ENCODE assay signal across 10 mouse cellular contexts in genomic region chr6:128797936-128798771, GRCm38 (mm10). TPM values are rescaled to one million over a fixed set of nuclear protein-coding genes. Genes with fewer than 3 reads are reported as not detected.
DNase-seq lines count a peak whose midpoint lies in the region; ATAC-seq and TF ChIP-seq lines count a peak whose summit lies in the region.
"Had no signal": no experiment of that assay in that cellular context is flagged by ENCODE, and none has a peak within 500 bp of the region (broad histone marks: within the 10 kb centered on the region; RNA-seq: fewer than 3 reads in every experiment).

No protein-coding gene starts in this region.

- no peak for TF ChIP-seq EP300 in MEL (IDR thresholded peaks at IDR 0.05; ENCODE audit: low read depth in 1 of 2, low read length in 2 of 2)

- no peaks in the 10 kb centered on the region for H3K27me3 ChIP-seq in MEL (ENCODE audit: control insufficient read depth in 1 of 2, insufficient read depth in 2 of 2, low read length in 2 of 2)
- H3K27me3 ChIP-seq in embryonic facial prominence, embryonic 15.5 days = no peaks in the 10 kb centered on the region
- H3K27me3 ChIP-seq in hindbrain, embryonic 16.5 days (replicated peaks; ENCODE audit: control insufficient read depth, insufficient read depth, low read length) = no peaks in the 10 kb centered on the region
- H3K27me3 ChIP-seq in small intestine, adult 2 months (ENCODE audit: control insufficient read depth, insufficient read depth, low read length) = no peaks in the 10 kb centered on the region

- no peak for ATAC-seq in embryonic facial prominence, embryonic 15.5 days (ENCODE audit: insufficient number of reproducible peaks, low FRiP score, low TSS enrichment, low read depth)
- ATAC-seq in hindbrain, embryonic 16.5 days = no peak

- no peaks in the 10 kb centered on the region for H3K79me2 ChIP-seq in MEL (ENCODE audit: control insufficient read depth, insufficient read depth, low read length, poor library complexity)

- TF ChIP-seq CTCF in MEL (IDR thresholded peaks at IDR 0.05 in 2 of 3, conservative IDR thresholded peaks at IDR 0.05 in 1 of 3; ENCODE audit: control insufficient read depth in 1 of 3, insufficient read depth in 1 of 3, low read depth in 2 of 3, low read length in 3 of 3, poor library complexity in 1 of 3, severe bottlenecking in 1 of 3) = no peak
- no peak for TF ChIP-seq CTCF in small intestine, adult 2 months (IDR thresholded peaks at IDR 0.05; ENCODE audit: extremely low read depth, insufficient read length, insufficient replicate concordance, low read depth, low read length)

- peak overlapping the region; percentile 59 for H3K4me2 ChIP-seq in embryonic facial prominence, embryonic 15.5 days (replicated peaks)
- peak overlapping the region; percentile 82 for H3K4me2 ChIP-seq in hindbrain, embryonic 16.5 days (ENCODE audit: low read length)

- H3K9me3 ChIP-seq in MEL (replicated peaks; ENCODE audit: insufficient read depth, low read length) = no peaks in the 10 kb centered on the region
- no peaks in the 10 kb centered on the region for H3K9me3 ChIP-seq in embryonic facial prominence, embryonic 15.5 days (replicated peaks)
- H3K9me3 ChIP-seq in hindbrain, embryonic 16.5 days (ENCODE audit: control insufficient read depth, low read length) = no peaks in the 10 kb centered on the region

- peaks cover 3% of the 10 kb centered on the region in 2 experiments; a peak in 2 of 4 replicates for H3K4me1 ChIP-seq in MEL (ENCODE audit: control insufficient read depth in 1 of 2, insufficient read depth in 2 of 2, low read length in 2 of 2)
- H3K4me1 ChIP-seq in embryonic facial prominence, embryonic 15.5 days = peaks cover 17% of the 10 kb centered on the region
- peaks cover 11% of the 10 kb centered on the region for H3K4me1 ChIP-seq in hindbrain, embryonic 16.5 days (ENCODE audit: control insufficient read depth, insufficient read depth, low read depth, low read length)
- H3K4me1 ChIP-seq in small intestine, adult 2 months (ENCODE audit: control insufficient read depth, insufficient read depth, insufficient read length, low read length) = peaks cover 7% of the 10 kb centered on the region

- TF ChIP-seq POLR2A in MEL (IDR thresholded peaks at IDR 0.05; ENCODE audit: control insufficient read depth in 1 of 2, insufficient read depth in 1 of 2, low read depth in 1 of 2, low read length in 2 of 2, poor library complexity in 1 of 2) = no peak
- no peak for TF ChIP-seq POLR2A in small intestine, adult 2 months (IDR thresholded peaks at IDR 0.05; ENCODE audit: low read depth, low read length)

- no peak overlapping the region for H3K27ac ChIP-seq in MEL (ENCODE audit: control insufficient read depth, low read depth, low read length)
- H3K27ac ChIP-seq in embryonic facial prominence, embryonic 15.5 days (replicated peaks) = peak overlapping the region; percentile 48; the same call in 1 of the 2 replicates
- peak overlapping the region; percentile 30 for H3K27ac ChIP-seq in hindbrain, embryonic 16.5 days (ENCODE audit: low read depth, low read length)
- no peak overlapping the region for H3K27ac ChIP-seq in small intestine, adult 2 months (ENCODE audit: insufficient read depth, low read depth, low read length)

- no peak for TF ChIP-seq RAD21 in MEL (IDR thresholded peaks at IDR 0.05; ENCODE audit: low read depth, low read length)

- H3K4me3 ChIP-seq in MEL (ENCODE audit: control insufficient read depth in 1 of 2, insufficient read depth in 1 of 2, low read depth in 2 of 2, low read length in 2 of 2) = peak overlapping the region; percentile 57 to 61
- peak overlapping the region; percentile 66 for H3K4me3 ChIP-seq in embryonic facial prominence, embryonic 15.5 days (replicated peaks)
- H3K4me3 ChIP-seq in hindbrain, embryonic 16.5 days (ENCODE audit: low read length) = peak overlapping the region; percentile 58
- peak overlapping the region; percentile 33 for H3K4me3 ChIP-seq in small intestine, adult 2 months (ENCODE audit: low read depth, low read length)

- DNase-seq in cerebellum, adult 11-12 months = peak; percentile 53
- DNase-seq in cerebellum, postnatal 4 days (ENCODE audit: low spot score in 2 of 2) = no peak
- peak; percentile 66 for DNase-seq in MEL (ENCODE audit: low read depth, low spot score)
- peak; percentile 29 for DNase-seq in lung, postnatal 25 days (ENCODE audit: low spot score)
- DNase-seq in layer of hippocampus, postnatal 14 days (ENCODE audit: low spot score in 2 of 2) = no peak

- H3K36me3 ChIP-seq in MEL (ENCODE audit: control insufficient read depth in 1 of 2, insufficient read depth in 2 of 2, low read length in 2 of 2) = no peaks in the 10 kb centered on the region
- no peaks in the 10 kb centered on the region for H3K36me3 ChIP-seq in embryonic facial prominence, embryonic 15.5 days
- H3K36me3 ChIP-seq in hindbrain, embryonic 16.5 days (ENCODE audit: control insufficient read depth, insufficient read depth, low read length) = no peaks in the 10 kb centered on the region
- no peaks in the 10 kb centered on the region for H3K36me3 ChIP-seq in small intestine, adult 2 months (ENCODE audit: control insufficient read depth, insufficient read depth, low read length)
- H3K36me3 ChIP-seq: G1E had no signal

- peak overlapping the region; percentile 43 for H3K9ac ChIP-seq in MEL (ENCODE audit: control insufficient read depth, low read depth, low read length, poor library complexity, severe bottlenecking)
- H3K9ac ChIP-seq in embryonic facial prominence, embryonic 15.5 days = peak overlapping the region; percentile 16; the same call in 1 of the 2 replicates
- H3K9ac ChIP-seq in hindbrain, embryonic 16.5 days (ENCODE audit: low read depth, low read length) = peak overlapping the region; percentile 61

- 10% methylated on average over 15 of the region's 15 CpGs for WGBS in embryonic facial prominence, embryonic 15.5 days
- 10% methylated on average over 15 of the region's 15 CpGs for WGBS in hindbrain, embryonic 16.5 days
- WGBS in small intestine, adult 2 months = 29% methylated on average over 15 of the region's 15 CpGs

TF ChIP-seq in MEL, 35 proteins besides CTCF, POLR2A, EP300 and RAD21:
- no peak for TF ChIP-seq NELFE (IDR thresholded peaks at IDR 0.05; ENCODE audit: low read depth, low read length)
- TF ChIP-seq E2F4 (IDR thresholded peaks at IDR 0.05; ENCODE audit: borderline replicate concordance, low read depth, low read length) = no peak
- TF ChIP-seq CHD1 (IDR thresholded peaks at IDR 0.05; ENCODE audit: low read depth, low read length) = peak; percentile 88; the same call in 1 of the 2 replicates
- TF ChIP-seq SIN3A (IDR thresholded peaks at IDR 0.05; ENCODE audit: low read length) = peak; percentile 45; the same call in 1 of the 2 replicates
- TF ChIP-seq MXI1 (IDR thresholded peaks at IDR 0.05; ENCODE audit: low read depth, low read length) = peak; percentile 65; the same call in 1 of the 2 replicates
- TF ChIP-seq ZNF384 (IDR thresholded peaks at IDR 0.05; ENCODE audit: low read depth, low read length) = peak; percentile 84
- TF ChIP-seq MAZ (IDR thresholded peaks at IDR 0.05; ENCODE audit: low read depth, low read length) = peak; percentile 67; the same call in 1 of the 2 replicates
- TF ChIP-seq MEF2A (IDR thresholded peaks at IDR 0.05; ENCODE audit: extremely low read depth, insufficient replicate concordance, low read depth, low read length, poor library complexity, severe bottlenecking) = no peak
- TF ChIP-seq TCF12 (IDR thresholded peaks at IDR 0.05; ENCODE audit: low read depth, low read length) = no peak
- TF ChIP-seq KAT2A (conservative IDR thresholded peaks at IDR 0.05; ENCODE audit: low read depth, low read length) = no peak
- TF ChIP-seq POLR2AphosphoS2 (IDR thresholded peaks at IDR 0.05; ENCODE audit: low read length) = no peak
- TF ChIP-seq SMC3 (IDR thresholded peaks at IDR 0.05; ENCODE audit: low read depth, low read length) = no peak
- no peak for TF ChIP-seq NRF1 (IDR thresholded peaks at IDR 0.05; ENCODE audit: insufficient read depth, low read depth, low read length, poor library complexity, severe bottlenecking)
- TF ChIP-seq MYC (IDR thresholded peaks at IDR 0.05; ENCODE audit: low read depth, low read length) = peak; percentile 17; the same call in 1 of the 2 replicates

RNA-seq across cellular contexts. Expression of gene Klrb1c, which starts 9.1 kb away (rescaled TPM):
- not detected in 2 replicates for total RNA-seq in MEL (2012; rRNA removed)
- polyA plus RNA-seq in MEL (2012; ENCODE audit: insufficient read depth in 1 of 2, insufficient read length in 2 of 2, low read depth in 1 of 2, low replicate concordance in 2 of 2, missing spikeins in 1 of 2) = not detected
- 0.05 and 0.11 TPM in 2 replicates for polyA plus RNA-seq in embryonic facial prominence, embryonic 15.5 days (2015; fragmentation: Nextera tagmentation; extraction: Ambion mirVana)
- 0.11 and 0.15 TPM in 2 replicates for polyA plus RNA-seq in hindbrain, embryonic 16.5 days (2015; fragmentation: Nextera tagmentation; extraction: Ambion mirVana)
- not detected in 2 replicates for polyA plus RNA-seq in small intestine, adult 2 months (2012; rRNA removed)
- total RNA-seq in layer of hippocampus, postnatal 14 days (2021) = not detected
- total RNA-seq: left cerebral cortex, postnatal 14 days had no signal
- polyA plus RNA-seq: G1E had no signal

RNA-seq across cellular contexts. Expression of gene Gm44511, which starts 28.0 kb away (rescaled TPM):
- total RNA-seq in MEL (2012; rRNA removed) = not detected in 2 replicates
- not detected for polyA plus RNA-seq in MEL (2012; ENCODE audit: insufficient read depth in 1 of 2, insufficient read length in 2 of 2, low read depth in 1 of 2, low replicate concordance in 2 of 2, missing spikeins in 1 of 2)
- polyA plus RNA-seq in embryonic facial prominence, embryonic 15.5 days (2015; fragmentation: Nextera tagmentation; extraction: Ambion mirVana) = not detected in 2 replicates
- polyA plus RNA-seq in hindbrain, embryonic 16.5 days (2015; fragmentation: Nextera tagmentation; extraction: Ambion mirVana) = not detected in 2 replicates
- polyA plus RNA-seq in small intestine, adult 2 months (2012; rRNA removed) = 0.46 TPM in 1 of 2 replicates, not detected in the other
- total RNA-seq in layer of hippocampus, postnatal 14 days (2021) = not detected
- total RNA-seq: G1E; left cerebral cortex, postnatal 14 days had no signal
- polyA plus RNA-seq: G1E had no signal

RNA-seq across cellular contexts. Expression of gene Klrb1b, which starts 28.0 kb away (rescaled TPM):
- total RNA-seq in MEL (2012; rRNA removed) = not detected in 2 replicates
- polyA plus RNA-seq in MEL (2012; ENCODE audit: insufficient read depth in 1 of 2, insufficient read length in 2 of 2, low read depth in 1 of 2, low replicate concordance in 2 of 2, missing spikeins in 1 of 2) = not detected
- 0.34 TPM in 1 of 2 replicates, not detected in the other for polyA plus RNA-seq in embryonic facial prominence, embryonic 15.5 days (2015; fragmentation: Nextera tagmentation; extraction: Ambion mirVana)
- polyA plus RNA-seq in hindbrain, embryonic 16.5 days (2015; fragmentation: Nextera tagmentation; extraction: Ambion mirVana) = not detected in 2 replicates
- polyA plus RNA-seq in small intestine, adult 2 months (2012; rRNA removed) = 0.25 TPM in 1 of 2 replicates, not detected in the other
- not detected for total RNA-seq in layer of hippocampus, postnatal 14 days (2021)
- total RNA-seq: left cerebral cortex, postnatal 14 days had no signal
- polyA plus RNA-seq: G1E had no signal

Comparison
In these comparisons a context has a peak if more than half of its experiments do, and no peak if none do; other contexts are left out.
1. DNase-seq: peak in cerebellum, adult 11-12 months (single experiment), MEL (single experiment) and lung, postnatal 25 days (single experiment); none in cerebellum, postnatal 4 days (0 of 2) and layer of hippocampus, postnatal 14 days (0 of 2).
2. H3K27ac ChIP-seq: peak in embryonic facial prominence, embryonic 15.5 days (single experiment) and hindbrain, embryonic 16.5 days (single experiment); none in MEL (single experiment) and small intestine, adult 2 months (single experiment).
3. Peak in every context shown above with its lines, with median percentiles within 50 percentile points of each other: H3K4me3 ChIP-seq and H3K9ac ChIP-seq.